Mouse (Mus musculus) liver, embryonic 11.5 days (tissue): ENCODE measurements around the gene Fbxo9. TPM values are rescaled to one million over a fixed set of nuclear protein-coding genes. Genes with fewer than 3 reads are reported as not detected.

Source experiments
- ATAC-seq: fragments of 200-750 bp; cut with Nextera tagmentation; replicated peaks from 2 replicates; pipeline ENCODE4 v1.8.0; 2017; ENCODE audit warnings: moderate number of reproducible peaks, mild to moderate bottlenecking, moderate TSS enrichment, moderate library complexity; ENCODE audit not compliant: low FRiP score
- DNase-seq: peaks from one replicate; pipeline ENCODE4 v3.0.0-alpha.2; 2017; ENCODE audit warnings: low spot score
- H3K27ac ChIP-seq: fragments of 300-500 bp; sonication (generic); 2 replicates; pipeline ENCODE4 v1.5.1; 2014; ENCODE audit warnings: mild to moderate bottlenecking, low read depth, low read length, control low read depth
- H3K27me3 ChIP-seq: fragments of 300-500 bp; sonication (generic); replicated peaks from 2 replicates; pipeline ENCODE4 v1.6.1; 2014; ENCODE audit warnings: low read length, mixed read lengths; ENCODE audit not compliant: control insufficient read depth, insufficient read depth
- H3K36me3 ChIP-seq: fragments of 300-500 bp; sonication (generic); 2 replicates; pipeline ENCODE4 v1.6.1; 2014; ENCODE audit warnings: mild to moderate bottlenecking, low read length, moderate library complexity, mixed read lengths; ENCODE audit not compliant: control insufficient read depth, insufficient read depth
- H3K4me1 ChIP-seq: fragments of 300-500 bp; sonication (generic); replicated peaks from 2 replicates; pipeline ENCODE4 v1.6.1; 2014; ENCODE audit warnings: low read length, mixed read lengths; ENCODE audit not compliant: control insufficient read depth, insufficient read depth
- H3K4me2 ChIP-seq: fragments of 300-500 bp; sonication (generic); 2 replicates; pipeline ENCODE4 v1.6.1; 2014; ENCODE audit warnings: mild to moderate bottlenecking, control low read depth, moderate library complexity
- H3K4me3 ChIP-seq: fragments of 300-500 bp; sonication (generic); 2 replicates; pipeline ENCODE4 v1.5.1; 2014; ENCODE audit warnings: low read depth, low read length, control low read depth
- H3K9ac ChIP-seq: fragments of 300-500 bp; sonication (generic); 2 replicates; pipeline ENCODE4 v1.6.1; 2014; ENCODE audit warnings: low read depth, low read length, control low read depth
- H3K9me3 ChIP-seq: fragments of 300-500 bp; sonication (generic); 2 replicates; pipeline ENCODE4 v1.6.1; 2016; ENCODE audit warnings: low read length, inconsistent platforms, mixed read lengths; ENCODE audit not compliant: control insufficient read depth
- WGBS: fragments of 180-500 bp; shearing (Covaris S2); extraction: QIAGEN DNeasy Blood & Tissue Kit; methylation state at CpG from one replicate; pipeline ENCODE4 v1.1.7; 2014; 5-methylcytosine and 5-hydroxymethylcytosine counted together
- polyA plus RNA-seq: library from polyadenylated mRNA; unstranded; fragments of >200 nt; fragmentation: Nextera tagmentation; extraction: Ambion mirVana; gene quantifications from 2 replicates; pipeline ENCODE4 v1.2.1, GENCODE M21; 2014

Fbxo9 gene
- polyA plus RNA-seq, 1 experiment from 2014 or later, result 56.6 TPM

DNA sequence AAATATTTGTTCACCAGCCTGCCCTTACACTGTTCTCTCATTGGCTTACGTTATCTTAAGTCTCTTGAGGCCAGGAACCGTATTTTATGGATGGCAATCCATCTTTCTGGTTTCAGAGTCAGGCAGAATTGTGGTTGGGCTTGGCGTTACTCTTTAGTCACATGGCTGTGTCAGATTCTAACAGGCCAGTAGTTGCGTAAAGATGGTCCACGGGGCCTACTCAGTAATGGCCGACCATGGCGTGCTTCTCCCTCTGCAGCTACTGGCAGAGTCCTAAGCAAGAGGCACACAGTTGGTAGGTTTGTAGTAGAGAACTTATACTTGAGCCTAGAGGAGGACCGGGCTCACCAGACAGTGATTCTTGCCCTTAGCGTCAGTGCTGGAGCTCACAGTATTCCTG lies 6.9 kb upstream of the Fbxo9 start:
- no peaks in the 10 kb centered on the region for H3K27me3 ChIP-seq
- ATAC-seq, result no peak
- H3K4me1 ChIP-seq, result peaks cover 17% of the 10 kb centered on the region
- no peak overlapping the region for H3K27ac ChIP-seq
- DNase-seq, result no peak
- WGBS, result 83% methylated on average over 9 of the region's 9 CpGs
- no peak overlapping the region for H3K9ac ChIP-seq
- no peaks in the 10 kb centered on the region for H3K9me3 ChIP-seq
- H3K4me2 ChIP-seq, result no peak overlapping the region
- H3K36me3 ChIP-seq, result no peaks in the 10 kb centered on the region
- H3K4me3 ChIP-seq, result no peak overlapping the region

DNA sequence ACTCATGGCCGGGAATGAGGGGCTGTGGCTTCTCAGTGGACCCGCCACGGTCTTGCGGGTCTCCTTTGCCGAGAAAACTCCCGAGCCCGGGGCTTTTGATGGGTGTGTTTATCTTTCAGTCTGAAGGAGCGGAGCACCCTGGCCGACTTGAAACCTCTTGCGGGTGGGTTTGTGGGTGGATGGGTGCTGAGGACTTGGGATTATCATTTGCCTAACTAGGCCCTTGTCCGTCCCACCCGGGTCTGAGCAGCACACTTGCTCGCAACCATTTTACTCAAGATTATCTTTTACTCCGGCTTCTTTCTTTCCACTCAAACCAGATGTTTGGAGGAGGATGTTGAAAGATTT lies 4.6 kb upstream of the Fbxo9 start:
- no peak for DNase-seq
- Histone ChIP-seq H3K27me3 (no peaks in the 10 kb centered on the region), H3K36me3 (no peaks in the 10 kb centered on the region), H3K4me1 (peaks cover 17% of the 10 kb centered on the region), H3K9me3 (no peaks in the 10 kb centered on the region), H3K9ac (peak overlapping the region; percentile 89), H3K4me2 (peak overlapping the region; percentile 75), H3K4me3 (peak overlapping the region; percentile 85), H3K27ac (peak overlapping the region; percentile 74; the same call in 1 of the 2 replicates)
- ATAC-seq, result peak; percentile 1; the same call in 1 of the 2 replicates
- WGBS, result under 1% methylated on average over 14 of the region's 14 CpGs

DNA sequence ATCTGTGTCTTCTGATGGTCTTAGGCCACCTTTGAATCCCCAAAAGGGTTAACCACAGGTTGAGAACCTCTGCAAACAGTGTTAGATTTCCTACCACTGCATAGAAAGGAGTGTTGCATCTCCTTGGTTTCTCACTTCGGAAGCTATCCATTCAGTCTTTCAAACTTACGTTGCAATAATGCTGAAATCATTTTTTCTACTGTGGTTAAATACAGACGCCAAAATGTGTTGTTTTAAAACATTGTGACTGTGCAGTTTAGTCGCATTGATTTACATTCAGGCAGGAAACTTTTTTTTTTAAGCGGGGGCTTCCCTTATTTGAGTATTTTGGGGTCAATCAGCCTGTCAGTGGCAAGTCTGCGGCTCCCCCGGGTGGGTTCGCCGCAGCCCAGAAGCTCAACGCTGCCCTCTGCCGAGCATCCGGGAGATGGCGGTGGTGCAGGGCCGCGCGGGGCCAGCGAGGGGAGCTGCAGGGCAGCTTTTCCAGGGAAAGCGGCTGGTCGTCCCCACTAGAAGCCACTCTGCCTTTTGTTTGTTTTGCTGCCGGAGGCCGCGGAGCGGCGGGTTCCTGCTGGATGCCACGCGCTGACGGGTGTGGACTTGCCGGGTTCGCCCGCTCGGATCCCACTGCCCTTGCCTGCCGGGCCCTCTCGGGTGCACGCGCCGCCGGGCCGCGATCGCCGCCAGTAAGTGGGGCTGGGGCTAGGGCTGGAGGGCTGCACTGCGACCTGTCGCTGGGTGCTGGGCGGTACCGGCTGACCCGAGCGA lies 4.1 kb upstream of the Fbxo9 start:
- peak overlapping the region; percentile 85 for H3K4me3 ChIP-seq
- peaks cover 15% of the 10 kb centered on the region for H3K4me1 ChIP-seq
- peak overlapping the region; percentile 75 for H3K4me2 ChIP-seq
- H3K36me3 ChIP-seq, result no peaks in the 10 kb centered on the region
- no peaks in the 10 kb centered on the region for H3K9me3 ChIP-seq
- H3K27ac ChIP-seq, result peak overlapping the region; percentile 74; the same call in 1 of the 2 replicates
- 2% methylated on average over 47 of the region's 47 CpGs for whole genome bisulfite sequencing
- DNase-seq, result peak; percentile 90
- peak; percentile 68 for ATAC-seq
- peak overlapping the region; percentile 89 for H3K9ac ChIP-seq
- no peaks in the 10 kb centered on the region for H3K27me3 ChIP-seq

DNA sequence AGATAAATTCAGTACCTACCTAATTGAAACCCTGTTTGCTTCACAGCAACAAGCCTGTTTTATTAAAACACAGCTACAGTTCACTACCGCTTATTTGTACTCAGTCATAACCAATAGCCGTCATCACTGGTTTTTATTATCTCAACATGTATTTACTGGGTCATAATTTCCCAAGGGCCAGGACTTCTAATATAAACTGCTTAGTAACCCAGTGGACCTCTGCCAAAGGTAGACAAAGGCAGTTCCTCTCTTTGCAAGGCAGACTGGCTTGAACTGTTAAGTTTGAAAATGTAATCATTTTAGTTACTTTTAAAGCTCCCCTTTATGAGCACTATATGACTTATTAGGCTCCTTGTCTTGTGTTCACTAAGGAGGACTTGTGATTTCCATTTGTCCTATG lies 2.6 kb upstream of the Fbxo9 start:
- DNase-seq (no peak), ATAC-seq (no peak)
- Histone ChIP-seq H3K27ac (no peak overlapping the region), H3K4me3 (no peak overlapping the region), H3K4me1 (peaks cover 14% of the 10 kb centered on the region), H3K27me3 (no peaks in the 10 kb centered on the region), H3K36me3 (no peaks in the 10 kb centered on the region), H3K9me3 (no peaks in the 10 kb centered on the region), H3K9ac (no peak overlapping the region), H3K4me2 (no peak overlapping the region)
- 93% methylated on average over 2 of the region's 2 CpGs for WGBS

DNA sequence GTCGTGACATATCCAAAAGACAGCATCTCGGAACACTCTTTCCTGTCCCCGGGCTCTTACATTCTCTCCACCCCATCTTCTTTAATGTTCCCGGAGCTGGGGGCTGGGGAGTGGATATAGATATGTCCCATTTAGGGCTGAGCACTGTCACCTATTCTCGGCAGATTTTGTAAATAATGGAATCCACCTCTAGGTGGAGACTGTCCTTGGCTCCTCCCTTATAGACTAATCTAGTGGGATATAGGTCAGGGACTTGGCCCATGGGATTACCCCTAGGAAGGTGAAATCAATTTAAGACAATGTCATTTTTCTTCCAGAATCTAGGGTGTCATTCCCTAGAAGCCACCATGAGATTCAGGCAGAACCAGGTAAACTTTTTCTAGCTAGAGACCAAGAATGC lies 791 bp upstream of the Fbxo9 start:
- H3K9ac ChIP-seq, result no peak overlapping the region
- peak overlapping the region; percentile 85 for H3K4me3 ChIP-seq
- H3K36me3 ChIP-seq, result no peaks in the 10 kb centered on the region
- peak overlapping the region; percentile 81 for H3K4me2 ChIP-seq
- no peak for ATAC-seq
- no peaks in the 10 kb centered on the region for H3K27me3 ChIP-seq
- peaks cover 22% of the 10 kb centered on the region for H3K4me1 ChIP-seq
- no peak overlapping the region for H3K27ac ChIP-seq
- WGBS, result 34% methylated on average over 5 of the region's 5 CpGs
- H3K9me3 ChIP-seq, result no peaks in the 10 kb centered on the region
- no peak for DNase-seq

DNA sequence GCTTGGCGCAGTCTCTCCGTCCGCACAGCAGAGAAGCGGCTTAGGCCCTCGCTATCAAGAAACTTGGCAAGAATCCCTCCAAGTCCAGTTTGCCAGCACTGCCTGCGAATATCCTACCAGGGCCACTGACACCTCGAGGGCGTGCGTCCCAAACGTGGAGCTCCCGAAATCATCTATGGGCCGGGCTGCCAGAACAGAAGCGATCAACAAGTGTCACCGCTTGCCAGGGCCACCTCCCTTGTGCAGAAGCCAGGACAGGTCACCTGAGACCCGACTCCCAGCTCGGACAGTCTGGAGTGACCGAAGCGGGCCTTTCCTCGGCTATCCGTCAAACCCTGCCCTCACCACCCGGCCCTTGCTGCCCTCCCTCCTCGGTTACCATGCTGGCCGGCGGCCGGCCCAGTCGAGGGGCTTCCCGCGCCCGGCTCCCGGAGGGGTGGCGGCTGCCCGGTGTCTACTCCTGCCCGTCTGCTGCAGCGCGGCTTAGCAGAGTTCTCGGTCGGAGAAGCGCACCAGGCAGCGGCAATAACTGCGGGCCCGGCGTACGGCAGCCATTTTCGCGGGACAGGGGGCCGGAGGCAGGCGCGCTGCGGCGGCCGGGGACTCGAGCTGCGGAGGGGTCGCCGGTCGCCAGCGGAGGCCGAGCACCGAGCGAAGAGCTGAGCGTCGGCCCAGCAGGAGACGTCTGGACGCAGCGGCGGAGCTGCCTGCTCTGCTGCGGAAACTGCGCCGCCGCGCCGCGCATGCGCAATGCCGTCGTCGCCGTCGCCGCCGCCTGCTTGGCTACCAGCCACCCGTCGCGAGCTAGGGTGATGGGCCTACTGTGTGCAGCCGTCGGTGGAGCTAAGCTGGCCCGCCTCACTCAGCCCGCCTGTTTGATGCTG lies 711 bp downstream of the Fbxo9 start:
- Histone ChIP-seq H3K4me2 (peak overlapping the region; percentile 81), H3K36me3 (no peaks in the 10 kb centered on the region), H3K27me3 (no peaks in the 10 kb centered on the region), H3K9me3 (no peaks in the 10 kb centered on the region), H3K9ac (peak overlapping the region; percentile 97), H3K4me1 (peaks cover 19% of the 10 kb centered on the region), H3K27ac (peak overlapping the region; percentile 91), H3K4me3 (peak overlapping the region; percentile 85)
- under 1% methylated on average over 88 of the region's 88 CpGs for WGBS
- ATAC-seq, result peak; percentile 74
- peak; percentile 84 for DNase-seq

DNA sequence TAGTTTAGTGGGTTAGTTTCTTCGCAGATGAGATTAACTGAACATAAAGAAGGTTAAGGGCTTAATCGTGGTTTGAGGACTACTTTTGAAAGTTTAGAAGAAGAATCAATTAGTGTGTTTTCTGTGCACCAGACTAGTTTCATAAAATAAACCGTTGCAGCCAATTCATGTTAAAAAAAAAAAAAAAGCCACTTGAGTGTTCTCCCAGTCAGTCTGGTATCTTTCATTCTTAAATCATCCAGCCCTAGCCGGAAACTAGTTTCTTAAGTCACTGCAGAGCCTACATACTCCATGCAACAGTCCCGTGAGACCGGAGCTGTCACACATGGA lies 1.3 kb downstream of the Fbxo9 start:
- H3K9ac ChIP-seq, result peak overlapping the region; percentile 97
- H3K36me3 ChIP-seq, result no peaks in the 10 kb centered on the region
- H3K9me3 ChIP-seq, result no peaks in the 10 kb centered on the region
- H3K27me3 ChIP-seq, result no peaks in the 10 kb centered on the region
- peak overlapping the region; percentile 91 for H3K27ac ChIP-seq
- WGBS, result 16% methylated on average over 6 of the region's 6 CpGs
- peak overlapping the region; percentile 81 for H3K4me2 ChIP-seq
- ATAC-seq (no peak), DNase-seq (no peak)
- H3K4me3 ChIP-seq, result peak overlapping the region; percentile 85
- peaks cover 19% of the 10 kb centered on the region for H3K4me1 ChIP-seq

DNA sequence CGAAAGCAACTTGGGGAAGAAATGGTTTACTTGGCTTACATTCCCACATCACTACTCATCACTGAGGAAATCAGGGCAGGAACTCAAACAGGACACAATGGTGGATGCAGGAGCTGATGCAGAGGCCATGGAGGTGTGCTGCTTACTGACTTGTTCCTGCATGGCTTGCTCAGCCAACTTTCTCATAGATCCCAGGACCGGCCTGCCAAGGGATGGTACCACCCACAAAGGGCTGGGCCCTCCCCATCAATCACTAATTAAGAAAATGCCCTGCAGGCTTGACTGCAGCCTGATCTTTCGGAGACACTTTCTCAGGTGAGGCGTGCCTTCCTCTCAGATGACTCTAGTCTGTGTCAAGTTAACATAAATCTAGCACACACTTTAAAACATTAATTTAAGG lies 2.0 kb downstream of the Fbxo9 start:
- no peaks in the 10 kb centered on the region for H3K27me3 ChIP-seq
- ATAC-seq, result no peak
- no peaks in the 10 kb centered on the region for H3K9me3 ChIP-seq
- H3K4me2 ChIP-seq, result peak overlapping the region; percentile 81
- peaks cover 22% of the 10 kb centered on the region for H3K4me1 ChIP-seq
- peak overlapping the region; percentile 93; the same call in 1 of the 2 replicates for H3K27ac ChIP-seq
- peak overlapping the region; percentile 32; the same call in 1 of the 2 replicates for H3K9ac ChIP-seq
- WGBS, result 73% methylated on average over 4 of the region's 4 CpGs
- H3K4me3 ChIP-seq, result peak overlapping the region; percentile 85
- no peak for DNase-seq
- H3K36me3 ChIP-seq, result no peaks in the 10 kb centered on the region
